Mouse (Mus musculus): Measurements from ENCODE around the gene Trp53rka. TPM values are rescaled to one million over a fixed set of nuclear protein-coding genes. Genes with fewer than 3 reads are reported as not detected.

Trp53rka gene
- 4.0 TPM for polyA plus RNA-seq (2017; shearing (Covaris generic))

DNA sequence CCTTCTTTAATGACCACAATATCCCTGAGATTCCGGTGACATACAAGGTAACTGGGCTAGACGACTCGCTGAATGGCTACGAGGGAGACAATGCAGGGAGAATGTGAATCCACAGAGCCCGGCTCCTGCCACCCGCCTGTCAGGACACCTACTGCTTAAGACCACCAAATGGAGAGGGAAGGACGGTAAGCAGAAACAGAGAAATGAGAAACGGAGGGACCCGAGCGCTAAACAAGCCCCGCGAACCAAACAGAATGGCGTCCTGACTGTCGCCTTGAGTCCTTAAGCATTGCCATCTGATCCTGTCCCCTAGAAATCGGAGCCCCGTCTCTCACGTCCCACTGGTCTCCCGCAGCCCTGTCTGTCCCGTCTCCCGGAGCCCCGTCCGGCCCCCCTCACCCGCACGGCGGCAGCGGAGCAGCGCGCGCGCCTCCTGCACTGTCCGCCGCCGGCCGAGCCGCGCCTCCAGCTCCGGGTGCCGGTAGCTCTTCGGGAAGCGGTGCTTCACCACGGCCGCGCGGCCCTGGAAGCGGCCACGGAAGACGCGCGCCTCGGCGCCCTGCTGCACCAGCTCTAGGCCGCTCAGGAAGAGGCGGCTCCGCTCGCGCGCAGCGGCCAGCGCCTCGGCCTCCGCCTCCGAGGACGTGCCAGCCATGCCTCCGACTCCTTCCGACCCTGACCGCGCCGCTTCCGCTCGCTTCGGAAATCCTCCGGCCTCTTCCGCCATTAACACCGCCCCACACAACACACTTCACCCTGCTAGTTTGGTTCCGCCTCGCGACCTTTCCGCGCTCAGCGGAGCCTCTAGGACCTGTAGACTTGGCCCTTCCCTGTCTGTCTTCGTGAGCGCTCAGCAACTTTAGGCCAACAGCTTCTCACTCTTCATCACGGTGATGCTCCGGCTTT is at the start of gene Trp53rka:
Trp53rka (minus strand) TSS at position 677 of the 906 bp plus-strand sequence.

DNA sequence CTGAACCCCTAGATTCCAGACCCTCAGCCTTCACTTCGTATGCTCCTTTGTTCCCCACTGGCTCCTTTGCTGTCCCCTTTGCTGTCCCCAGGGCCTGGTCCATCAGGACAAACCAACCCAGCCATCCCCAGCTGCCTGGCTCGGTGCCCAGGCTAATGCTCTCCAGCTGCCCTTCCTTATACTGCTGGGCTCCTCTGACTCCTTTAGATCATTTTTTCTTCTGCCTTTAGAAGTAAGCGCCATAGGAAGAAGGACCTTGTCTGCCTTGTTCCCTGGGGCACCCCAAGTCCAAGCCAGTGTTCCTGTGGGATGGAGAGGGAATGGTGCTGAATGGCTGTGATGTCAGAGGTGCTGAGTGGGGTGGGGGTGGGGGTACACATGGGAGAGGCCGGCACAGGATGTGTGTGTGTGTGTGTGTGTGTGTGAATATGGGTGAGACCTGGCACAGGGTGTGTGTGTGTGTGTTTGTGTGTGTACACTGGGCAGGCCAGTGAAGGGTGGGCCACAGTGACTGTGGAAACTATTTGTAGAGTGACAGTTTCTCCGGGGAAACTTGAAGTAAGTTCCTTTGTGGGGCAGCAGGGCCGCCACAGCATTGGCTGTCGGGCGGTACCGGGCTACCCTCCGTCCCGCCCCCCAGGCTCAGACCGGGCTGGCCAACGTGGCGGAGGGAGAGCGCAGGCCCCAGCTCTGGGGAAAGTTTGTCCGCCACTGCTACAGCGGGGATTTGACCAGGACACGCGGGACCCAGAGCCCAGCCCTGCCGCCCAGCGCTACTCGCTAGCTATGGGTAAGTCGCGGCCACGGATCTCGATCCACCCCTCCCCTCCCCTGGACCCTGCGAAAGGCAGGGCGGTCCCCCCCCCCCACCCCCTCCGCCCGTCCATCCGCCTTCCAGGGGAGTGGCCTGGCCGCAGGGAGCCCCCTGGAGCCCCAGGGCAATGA is 10.4 kb upstream of the Trp53rka start, which contains the start of gene Slc2a10:
Slc2a10 (plus strand) TSS at position 529 of the 945 bp plus-strand sequence.

DNA sequence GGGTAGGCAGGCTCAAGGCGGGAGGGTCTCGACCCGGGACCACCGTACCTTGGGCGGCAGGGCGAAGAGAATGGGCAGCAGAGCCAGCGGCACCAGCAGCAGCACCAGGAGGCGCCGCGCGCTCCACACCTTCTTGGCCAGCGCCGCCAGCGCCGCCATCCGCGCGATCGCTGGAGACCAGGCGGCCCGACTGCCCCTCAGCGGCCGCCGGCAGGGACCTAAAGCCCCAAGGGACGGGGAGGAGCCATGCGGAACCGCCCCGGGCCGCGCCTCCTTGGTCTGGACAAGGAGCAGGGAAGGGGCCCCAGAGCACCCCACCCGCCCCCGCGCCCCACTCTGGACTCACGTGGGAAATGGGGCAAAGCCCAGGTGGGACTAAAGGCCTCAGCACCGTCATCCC is 20.1 kb downstream of the Trp53rka start, which contains the start of gene Slc13a3:
Slc13a3 (minus strand) TSS at position 228 of the 400 bp plus-strand sequence.

Other genes starting within 250 kb of the Trp53rka start
- gene Slc35c2, start 205.5 kb downstream of the Trp53rka start, polyA plus RNA-seq (2017; shearing (Covaris generic)), result 78.7 TPM
- gene Elmo2, start 166.8 kb downstream of the Trp53rka start, polyA plus RNA-seq (2017; shearing (Covaris generic)), result 54.3 TPM
- gene Zfp663, start 124.6 kb downstream of the Trp53rka start, polyA plus RNA-seq (2017; shearing (Covaris generic)), result not detected
- not detected for gene Zfp334, start 105.1 kb downstream of the Trp53rka start, polyA plus RNA-seq (2017; shearing (Covaris generic))
- gene Ocstamp, start 92.9 kb downstream of the Trp53rka start, polyA plus RNA-seq (2017; shearing (Covaris generic)), result not detected
- gene Slc13a3, start 20.1 kb downstream of the Trp53rka start, polyA plus RNA-seq (2017; shearing (Covaris generic)), result 0.25 TPM
- gene Slc2a10, start 10.5 kb upstream of the Trp53rka start, polyA plus RNA-seq (2017; shearing (Covaris generic)), result not detected
- 23.0 TPM for gene Eya2, start 101.7 kb upstream of the Trp53rka start, polyA plus RNA-seq (2017; shearing (Covaris generic))

All from CD4-positive, CD25-positive, alpha-beta regulatory T cell, adult 9 weeks (primary cell).